Mouse (Mus musculus) bone marrow macrophage, adult 2 months (primary cell): ENCODE data around the gene Pkp1. TPM values are rescaled to one million over a fixed set of nuclear protein-coding genes. Genes with fewer than 3 reads are reported as not detected.

Experiments used
- H3K27ac ChIP-seq: 2 replicates; pipeline ENCODE4 v1.5.1; 2012; ENCODE audit warnings: low read depth, low read length; ENCODE audit not compliant: insufficient read depth
- H3K4me1 ChIP-seq: 2 replicates; pipeline ENCODE4 v1.6.1; 2012; ENCODE audit warnings: low read length; ENCODE audit not compliant: control insufficient read depth, insufficient read depth
- H3K4me3 ChIP-seq: 2 replicates; pipeline ENCODE4 v1.5.1; 2012; ENCODE audit warnings: mild to moderate bottlenecking, low read length, moderate library complexity; ENCODE audit not compliant: insufficient read depth
- CTCF ChIP-seq: IDR thresholded peaks from 2 replicates; pipeline ENCODE4 v1.5.1; 2012; ENCODE audit warnings: low read depth, mild to moderate bottlenecking, low read length, moderate library complexity
- POLR2A ChIP-seq: IDR thresholded peaks from 2 replicates; pipeline ENCODE4 v1.6.1; 2012; ENCODE audit warnings: mild to moderate bottlenecking, low read depth, low read length, borderline replicate concordance
- polyA plus RNA-seq: library from polyadenylated mRNA; stranded (reverse); fragments of >200 nt; gene quantifications from 2 replicates; pipeline ENCODE4 v1.2.4, GENCODE M21; 2012; ENCODE audit not compliant: missing spikeins, insufficient read depth, insufficient read length

Pkp1 gene
- polyA plus RNA-seq, 1 experiment, result not detected

- Histone ChIP-seq H3K4me3 (no peak overlapping the region), H3K4me1 (no peaks in the 10 kb centered on the region), H3K27ac (no peak overlapping the region)
- TF ChIP-seq CTCF (no peak), POLR2A (no peak)
Observed at GRCm38 (mm10) chr1:135942116-135942515, 23.1 kb upstream of the Pkp1 start.

- H3K4me3 ChIP-seq, result no peak overlapping the region
- TF ChIP-seq POLR2A (no peak), CTCF (no peak)
- H3K27ac ChIP-seq, result no peak overlapping the region
- H3K4me1 ChIP-seq, result no peaks in the 10 kb centered on the region
Observed at GRCm38 (mm10) chr1:135941259-135942006, 22.4 kb upstream of the Pkp1 start.

GRCm38 (mm10) chr1:135936091-135936490 lies 17.1 kb upstream of the Pkp1 start:
- TF ChIP-seq CTCF (no peak), POLR2A (no peak)
- no peaks in the 10 kb centered on the region for H3K4me1 ChIP-seq
- H3K4me3 ChIP-seq, result no peak overlapping the region
- H3K27ac ChIP-seq, result no peak overlapping the region

GRCm38 (mm10) chr1:135933704-135934293 lies 14.8 kb upstream of the Pkp1 start:
- H3K4me1 ChIP-seq, result no peaks in the 10 kb centered on the region
- H3K4me3 ChIP-seq, result no peak overlapping the region
- no peak overlapping the region for H3K27ac ChIP-seq
- no peak for TF ChIP-seq POLR2A
- TF ChIP-seq CTCF, result no peak

- no peak for TF ChIP-seq POLR2A
- no peak for TF ChIP-seq CTCF
- H3K4me3 ChIP-seq, result no peak overlapping the region
- no peaks in the 10 kb centered on the region for H3K4me1 ChIP-seq
- no peak overlapping the region for H3K27ac ChIP-seq
Observed at GRCm38 (mm10) chr1:135929876-135930275, 10.9 kb upstream of the Pkp1 start.

- no peaks in the 10 kb centered on the region for H3K4me1 ChIP-seq
- no peak for TF ChIP-seq CTCF
- no peak for TF ChIP-seq POLR2A
- H3K4me3 ChIP-seq, result no peak overlapping the region
- no peak overlapping the region for H3K27ac ChIP-seq
Observed at GRCm38 (mm10) chr1:135925848-135926247, 6.8 kb upstream of the Pkp1 start.

GRCm38 (mm10) chr1:135924377-135924994 lies 5.5 kb upstream of the Pkp1 start:
- H3K4me3 ChIP-seq, result no peak overlapping the region
- no peaks in the 10 kb centered on the region for H3K4me1 ChIP-seq
- no peak overlapping the region for H3K27ac ChIP-seq
- no peak for TF ChIP-seq CTCF
- TF ChIP-seq POLR2A, result no peak

- TF ChIP-seq CTCF, result no peak
- TF ChIP-seq POLR2A, result no peak
- no peak overlapping the region for H3K4me3 ChIP-seq
- H3K4me1 ChIP-seq, result no peaks in the 10 kb centered on the region
- H3K27ac ChIP-seq, result no peak overlapping the region
Observed at GRCm38 (mm10) chr1:135923229-135923628, 4.2 kb upstream of the Pkp1 start.

- Histone ChIP-seq H3K4me1 (no peaks in the 10 kb centered on the region), H3K4me3 (no peak overlapping the region), H3K27ac (no peak overlapping the region)
- TF ChIP-seq POLR2A, result no peak
- no peak for TF ChIP-seq CTCF
Observed at GRCm38 (mm10) chr1:135917206-135917605, 1.8 kb downstream of the Pkp1 start.

GRCm38 (mm10) chr1:135916486-135917058 lies 2.4 kb downstream of the Pkp1 start:
- Histone ChIP-seq H3K4me1 (no peaks in the 10 kb centered on the region), H3K4me3 (no peak overlapping the region), H3K27ac (no peak overlapping the region)
- no peak for TF ChIP-seq CTCF
- no peak for TF ChIP-seq POLR2A
